Mouse (Mus musculus) adrenal gland, postnatal 4 days (tissue): ENCODE measurements around the gene Pcdh8. TPM values are rescaled to one million over a fixed set of nuclear protein-coding genes. Genes with fewer than 3 reads are reported as not detected.

Experiments
- DNase-seq, 2 experiments: peaks; one replicate each; pipeline ENCODE4 v3.0.0; 2021 to 2022; ENCODE audit warnings: low spot score in 2 of 2, mixed read lengths in 2 of 2
- microRNA-seq: library from miRNA; unstranded; fragments of <30 nt; microRNA quantifications from one replicate; pipeline ENCODE4 v1.2.0, GENCODE M21; 2021
- total RNA-seq, 2 experiments: library from RNA; stranded (reverse); gene quantifications; 2 replicates each; pipeline ENCODE4 v1.2.3; 2021

Pcdh8 gene
- total RNA-seq, 2 experiments from 2014 or later, result 0.87 to 1.1 TPM

- DNase-seq, result no peak
Observed at GRCm38 (mm10) chr14:79754601-79755222, 16.4 kb downstream of the Pcdh8 start.

DNA sequence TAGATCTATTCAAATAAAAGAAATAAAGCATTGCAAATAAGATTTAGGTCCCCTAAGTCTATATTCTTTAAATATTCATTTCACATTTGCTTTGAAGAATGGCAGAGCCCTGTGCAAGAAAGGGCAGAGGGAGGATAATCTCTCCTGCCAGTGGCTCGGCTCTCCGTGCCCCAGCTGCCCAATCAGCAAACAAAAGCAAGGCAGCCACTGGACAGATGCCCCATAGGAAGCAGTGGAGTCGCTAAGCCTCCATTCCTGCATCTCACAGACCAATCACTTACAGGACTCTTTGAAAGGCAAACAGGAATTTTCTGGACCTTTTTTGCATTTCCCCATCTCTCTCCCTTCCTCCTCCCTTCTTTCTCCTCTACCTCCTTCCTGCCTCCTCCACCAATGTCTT lies 17.0 kb downstream of the Pcdh8 start:
- no peak for DNase-seq

- DNase-seq, result no peak
Observed at GRCm38 (mm10) chr14:79753733-79754132, 17.4 kb downstream of the Pcdh8 start.

- no peak for DNase-seq
Observed at GRCm38 (mm10) chr14:79740515-79740914, 30.6 kb downstream of the Pcdh8 start.

- DNase-seq, result no peak
Observed at GRCm38 (mm10) chr14:79738441-79738840, 32.7 kb downstream of the Pcdh8 start.

DNA sequence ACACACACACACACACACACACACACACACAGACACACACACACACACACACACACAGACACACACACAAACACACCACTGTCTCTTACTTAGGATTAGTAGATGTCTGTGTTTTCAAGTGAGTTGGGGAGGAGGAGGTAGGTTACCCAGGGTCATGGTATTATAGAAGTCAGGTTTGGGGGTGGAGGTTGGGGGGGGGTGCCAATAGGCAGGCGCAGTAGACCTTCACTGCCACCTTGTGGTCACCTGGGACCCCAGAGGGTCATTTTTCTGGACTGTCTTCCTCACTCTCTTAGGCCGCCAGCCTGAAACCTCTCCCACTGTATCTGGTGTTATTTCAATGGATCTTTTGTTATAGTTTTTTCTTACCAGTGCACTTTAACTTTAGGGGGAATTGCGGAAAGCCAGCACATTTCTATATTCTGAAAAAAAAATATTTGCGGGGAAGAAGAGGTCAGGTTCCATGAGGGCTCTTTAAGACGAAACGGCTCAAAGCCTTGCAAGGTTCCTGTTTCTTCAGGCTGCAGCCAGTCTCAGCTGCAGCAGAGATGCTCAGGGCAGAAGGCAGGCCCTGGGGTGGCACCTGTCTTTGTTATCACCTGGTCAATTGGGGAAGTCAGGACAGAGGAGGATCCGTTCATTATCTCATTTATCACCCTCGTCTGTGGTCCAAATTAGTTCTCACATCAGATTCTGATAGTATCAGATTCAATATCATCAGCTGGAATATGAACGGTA lies 33.3 kb downstream of the Pcdh8 start:
- no peak for DNase-seq

DNA sequence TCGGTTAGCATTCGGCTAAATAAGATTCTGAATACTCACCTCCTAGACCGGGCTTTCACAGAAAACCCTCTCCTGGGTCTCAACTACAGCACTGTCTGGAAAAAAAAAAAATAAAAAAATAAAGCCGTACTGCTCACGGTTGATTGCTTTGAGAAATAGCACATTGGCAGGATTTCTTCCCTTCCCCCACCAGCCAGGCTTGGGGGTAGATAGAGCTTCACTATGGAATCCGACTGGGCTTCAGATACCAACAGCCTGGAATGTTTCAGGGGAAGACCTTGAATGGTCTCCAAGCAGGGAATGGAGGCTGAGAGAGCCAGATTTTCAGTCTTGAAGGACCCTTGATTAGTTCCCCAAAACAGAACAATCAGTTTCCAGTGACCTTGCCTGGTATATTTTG lies 34.3 kb downstream of the Pcdh8 start:
- DNase-seq, result no peak

DNA sequence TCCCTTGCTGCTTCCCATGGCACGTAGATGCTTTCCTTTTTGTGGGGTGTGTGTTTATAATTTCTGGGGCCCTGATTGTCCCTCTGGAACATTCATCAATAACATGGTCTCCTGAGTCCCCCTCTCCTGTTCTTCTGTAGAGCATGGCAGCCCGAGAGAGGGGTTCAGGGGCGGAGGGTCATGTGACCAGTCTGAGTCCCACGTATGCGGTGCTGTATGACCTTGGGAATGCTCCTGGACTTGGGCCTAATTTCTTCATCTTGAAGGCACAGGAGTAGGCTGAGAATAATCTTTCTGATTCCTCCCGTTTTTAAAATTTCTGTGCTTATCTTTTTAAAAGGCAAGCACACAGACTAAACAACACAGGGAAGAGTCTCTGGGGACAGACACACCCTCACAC lies 37.6 kb downstream of the Pcdh8 start:
- DNase-seq, result no peak

DNA sequence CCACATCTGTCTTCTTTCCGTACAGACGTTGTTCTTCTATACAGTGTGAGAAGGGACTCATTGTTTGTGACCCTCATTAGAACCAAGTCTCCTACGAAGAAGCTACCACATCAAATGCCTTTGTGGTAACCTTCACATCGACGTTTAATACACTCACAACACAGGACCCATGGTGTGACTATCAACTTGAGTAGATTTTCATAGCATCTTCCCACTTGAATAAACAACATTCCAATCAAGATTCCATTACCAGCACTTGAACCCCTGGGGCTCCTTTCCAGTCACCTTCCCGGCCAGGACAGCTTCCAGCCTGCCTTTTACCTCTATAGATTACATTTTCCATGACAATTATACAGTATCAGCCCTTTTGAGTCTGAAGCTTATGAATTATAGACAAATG lies 42.3 kb downstream of the Pcdh8 start:
- no peak for DNase-seq

- DNase-seq, result no peak
Observed at GRCm38 (mm10) chr14:79724002-79724681, 47.0 kb downstream of the Pcdh8 start.

DNA sequence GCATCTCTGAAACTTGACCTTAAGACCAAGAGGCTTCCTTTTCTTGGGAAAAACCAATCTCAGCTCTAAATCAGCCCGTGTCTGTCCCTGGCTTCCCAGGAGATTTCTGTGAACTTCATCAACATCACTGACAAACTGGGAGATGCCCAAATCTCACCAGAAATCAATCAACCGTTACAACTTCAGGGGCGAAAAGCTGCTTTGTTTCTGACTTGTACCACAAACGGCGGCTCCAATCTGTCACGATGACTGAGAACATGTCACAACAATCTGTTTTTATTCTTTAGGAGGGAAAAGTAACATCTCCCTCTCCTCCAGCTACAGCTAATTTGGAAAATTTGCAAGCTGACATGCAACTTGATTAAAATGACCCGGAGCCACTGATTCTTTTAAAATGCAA lies 48.9 kb downstream of the Pcdh8 start:
- no peak for DNase-seq

Small RNAs within 50 kb of the gene (microRNA-seq; reads per million reads assigned to microRNA genes)
- not detected for gene Mir759

Other genes with a start within 250 kb of the Pcdh8 start
- gene Sugt1, start 183.6 kb downstream of the Pcdh8 start, total RNA-seq, result 10 to 100 TPM; 91.3 to 95.7 TPM
- under 1 TPM; 0.34 to 0.56 TPM for gene Cnmd, start 109.1 kb downstream of the Pcdh8 start, total RNA-seq
- gene Olfm4, start 212.8 kb upstream of the Pcdh8 start, total RNA-seq, result 1 to 10 TPM; 1.7 to 4.6 TPM